Mouse (Mus musculus): ENCODE measurements around the gene Egln1. TPM values are rescaled to one million over a fixed set of nuclear protein-coding genes. Genes with fewer than 3 reads are reported as not detected.

The Egln1 gene
- polyA plus RNA-seq (2016; fragmentation: Nextera tagmentation; extraction: Ambion mirVana): 10.2 and 10.9 TPM in 2 replicates

GRCm38 (mm10) chr8:124949209-124950068, at the start of gene Egln1:
Gene Egln1, minus strand, starts transcription at chr8:124949324.
- 4% methylated on average over 98 of the region's 98 CpGs for WGBS
- H3K27ac ChIP-seq (replicated peaks): peak within 1 kb of the TSS; percentile 97

GRCm38 (mm10) chr8:124995776-124996175, 46.7 kb upstream of the Egln1 start:
- no peak for DNase-seq (ENCODE audit: low spot score)
- H3K36me3 ChIP-seq (replicated peaks): no peaks in the 10 kb centered on the region
- no peak overlapping the region for H3K27ac ChIP-seq (replicated peaks)
- no peak overlapping the region for H3K4me3 ChIP-seq
- 0 out of 2 replicates have a peak, but pooled peaks cover 7% of the 10 kb centered on the region for H3K4me1 ChIP-seq
- WGBS: 79% methylated on average over 2 of the region's 2 CpGs
- peaks cover 14% of the 10 kb centered on the region for H3K27me3 ChIP-seq (replicated peaks; ENCODE audit: low read depth, poor library complexity, severe bottlenecking)
- peaks cover 11% of the 10 kb centered on the region for H3K9me3 ChIP-seq

More at GRCm38 (mm10) chr8:124949209-124950068, at the start of gene Egln1:
- peaks cover 46% of the 10 kb centered on the region for H3K4me1 ChIP-seq
- H3K4me3 ChIP-seq: peak within 1 kb of the TSS; percentile 88
- peaks cover 3% of the 10 kb centered on the region for H3K36me3 ChIP-seq (replicated peaks)
- peak; percentile 88 for DNase-seq (ENCODE audit: low spot score)
- H3K27me3 ChIP-seq (replicated peaks; ENCODE audit: low read depth, poor library complexity, severe bottlenecking): no peaks in the 10 kb centered on the region
- no peaks in the 10 kb centered on the region for H3K9me3 ChIP-seq

DNA sequence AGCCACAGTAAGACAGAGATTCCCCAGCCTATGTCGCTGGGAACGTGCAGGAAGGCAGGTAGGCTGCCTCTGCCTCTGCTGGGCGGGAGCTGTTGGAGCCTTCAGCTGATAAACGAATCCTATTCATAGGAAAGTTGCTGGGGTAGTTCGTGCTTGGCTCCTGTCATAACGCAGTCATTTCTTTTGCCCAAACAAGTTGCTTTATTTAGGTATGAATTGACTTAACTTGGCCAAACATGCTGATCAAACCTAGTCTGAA, 42.5 kb upstream of the Egln1 start:
- no peak overlapping the region for H3K27ac ChIP-seq (replicated peaks)
- DNase-seq (ENCODE audit: low spot score): no peak
- H3K27me3 ChIP-seq (replicated peaks; ENCODE audit: low read depth, poor library complexity, severe bottlenecking): peaks cover 21% of the 10 kb centered on the region
- H3K4me3 ChIP-seq: no peak overlapping the region
- H3K4me1 ChIP-seq: 0 out of 2 replicates have a peak, but pooled peaks cover 7% of the 10 kb centered on the region
- no peaks in the 10 kb centered on the region for H3K9me3 ChIP-seq
- H3K36me3 ChIP-seq (replicated peaks): no peaks in the 10 kb centered on the region
- 26% methylated on average over 6 of the region's 6 CpGs for WGBS

DNA sequence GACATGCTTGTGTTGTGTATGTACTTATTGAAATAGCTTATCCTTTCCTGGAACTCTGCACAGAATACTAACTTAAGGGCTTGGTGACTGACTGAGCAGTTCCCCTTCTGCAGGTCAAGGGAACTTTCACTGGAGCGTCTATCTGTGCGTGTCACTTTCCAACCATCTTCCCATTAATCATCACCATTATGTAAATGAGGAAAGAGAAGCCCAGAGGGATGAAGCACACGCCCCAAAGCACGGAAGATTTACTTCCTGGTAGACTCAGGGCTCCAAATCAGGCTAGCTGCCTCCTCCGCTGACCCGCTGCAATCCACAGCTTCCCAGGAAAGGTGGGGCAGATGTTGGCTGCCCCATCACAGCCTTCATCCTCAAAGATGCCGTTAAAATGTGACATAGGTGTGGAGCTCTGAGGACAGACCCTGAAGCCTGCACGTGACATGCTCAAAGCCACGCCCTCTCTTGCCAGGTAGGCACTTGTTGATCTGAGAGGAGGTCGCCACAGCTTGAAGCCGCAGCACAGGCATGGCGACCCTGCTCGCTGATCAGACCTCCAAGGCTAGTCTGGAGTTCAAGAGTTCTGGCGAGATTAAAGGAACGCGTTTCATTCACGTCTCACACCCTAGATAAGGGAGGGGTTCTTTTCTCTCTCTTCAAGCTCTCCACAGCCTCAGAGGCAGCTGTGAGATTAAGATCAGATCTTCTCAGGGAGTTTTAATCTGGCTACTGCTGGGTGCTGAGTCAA, 42.0 kb upstream of the Egln1 start:
- no peak overlapping the region for H3K27ac ChIP-seq (replicated peaks)
- no peaks in the 10 kb centered on the region for H3K36me3 ChIP-seq (replicated peaks)
- WGBS: 16% methylated on average over 17 of the region's 17 CpGs
- no peaks in the 10 kb centered on the region for H3K9me3 ChIP-seq
- peaks cover 21% of the 10 kb centered on the region for H3K27me3 ChIP-seq (replicated peaks; ENCODE audit: low read depth, poor library complexity, severe bottlenecking)
- H3K4me3 ChIP-seq: peak overlapping the region; percentile 34
- no peak for DNase-seq (ENCODE audit: low spot score)
- H3K4me1 ChIP-seq: 0 out of 2 replicates have a peak, but pooled peaks cover 7% of the 10 kb centered on the region

DNA sequence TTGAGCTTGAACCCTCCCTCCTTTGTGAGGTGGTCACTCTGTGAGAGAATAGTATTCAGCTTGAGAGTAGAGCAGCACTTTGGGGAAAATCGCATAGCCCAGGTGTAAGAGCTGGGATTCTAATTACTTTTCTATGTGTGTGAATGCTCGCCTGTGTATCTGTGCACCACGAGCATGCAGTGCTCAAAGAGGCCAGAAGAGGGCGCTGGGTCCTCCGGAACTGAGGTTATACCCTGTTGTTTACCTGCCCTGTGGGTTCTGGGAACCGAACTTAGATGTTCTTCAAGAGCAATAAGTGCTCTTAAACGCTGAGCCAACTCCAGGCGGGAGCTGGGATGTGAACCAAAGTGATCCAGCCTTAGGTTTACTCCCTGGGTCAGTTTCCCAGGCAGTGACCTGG, 31.7 kb upstream of the Egln1 start:
- no peaks in the 10 kb centered on the region for H3K27me3 ChIP-seq (replicated peaks; ENCODE audit: low read depth, poor library complexity, severe bottlenecking)
- no peak for DNase-seq (ENCODE audit: low spot score)
- peaks cover 8% of the 10 kb centered on the region; the same call in 1 of the 2 replicates for H3K9me3 ChIP-seq
- 80% methylated on average over 8 of the region's 8 CpGs for WGBS
- H3K4me3 ChIP-seq: no peak overlapping the region
- no peaks in the 10 kb centered on the region for H3K4me1 ChIP-seq
- no peaks in the 10 kb centered on the region for H3K36me3 ChIP-seq (replicated peaks)
- H3K27ac ChIP-seq (replicated peaks): no peak overlapping the region

- no peak for DNase-seq (ENCODE audit: low spot score)
- WGBS: 91% methylated on average over 3 of the region's 3 CpGs
- no peaks in the 10 kb centered on the region for H3K27me3 ChIP-seq (replicated peaks; ENCODE audit: low read depth, poor library complexity, severe bottlenecking)
- peaks cover 8% of the 10 kb centered on the region; the same call in 1 of the 2 replicates for H3K9me3 ChIP-seq
- no peak overlapping the region for H3K4me3 ChIP-seq
- no peaks in the 10 kb centered on the region for H3K36me3 ChIP-seq (replicated peaks)
- H3K4me1 ChIP-seq: no peaks in the 10 kb centered on the region
- H3K27ac ChIP-seq (replicated peaks): no peak overlapping the region
Measured at GRCm38 (mm10) chr8:124980036-124980435, 30.9 kb upstream of the Egln1 start.

GRCm38 (mm10) chr8:124978026-124978425, 28.9 kb upstream of the Egln1 start:
- Histone ChIP-seq H3K4me3 (no peak overlapping the region), H3K27me3 (replicated peaks; ENCODE audit: low read depth, poor library complexity, severe bottlenecking) (no peaks in the 10 kb centered on the region), H3K36me3 (replicated peaks) (no peaks in the 10 kb centered on the region), H3K9me3 (peaks cover 8% of the 10 kb centered on the region; the same call in 1 of the 2 replicates), H3K27ac (replicated peaks) (no peak overlapping the region), H3K4me1 (no peaks in the 10 kb centered on the region)
- DNase-seq (ENCODE audit: low spot score): no peak
- 89% methylated on average over 7 of the region's 7 CpGs for WGBS

- 89% methylated on average over 6 of the region's 6 CpGs for WGBS
- H3K36me3 ChIP-seq (replicated peaks): no peaks in the 10 kb centered on the region
- no peak for DNase-seq (ENCODE audit: low spot score)
Measured at GRCm38 (mm10) chr8:124976211-124976610, 27.1 kb upstream of the Egln1 start.

DNA sequence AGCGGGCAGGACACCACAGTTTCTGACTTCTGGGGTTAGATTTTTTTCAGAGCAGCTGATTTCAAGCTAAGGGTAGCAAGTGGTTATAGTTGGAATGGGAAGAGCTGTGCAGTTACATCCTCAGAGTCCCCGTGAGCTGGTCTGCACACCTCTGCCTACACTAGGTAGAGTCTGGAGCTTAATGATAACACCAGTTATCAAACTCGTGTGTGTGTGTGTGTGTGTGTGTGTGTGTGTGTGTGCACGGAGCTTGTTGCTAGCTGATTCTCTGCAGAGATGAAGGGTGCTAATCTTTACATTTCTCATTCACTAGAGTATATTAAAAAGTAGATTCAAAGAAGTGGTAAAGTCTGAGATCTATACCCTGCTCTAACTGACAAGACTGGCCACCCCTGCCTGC, 25.1 kb upstream of the Egln1 start:
- Histone ChIP-seq H3K4me1 (peaks cover 7% of the 10 kb centered on the region), H3K27me3 (replicated peaks; ENCODE audit: low read depth, poor library complexity, severe bottlenecking) (no peaks in the 10 kb centered on the region), H3K4me3 (no peak overlapping the region), H3K27ac (replicated peaks) (no peak overlapping the region), H3K36me3 (replicated peaks) (no peaks in the 10 kb centered on the region), H3K9me3 (no peaks in the 10 kb centered on the region)
- 79% methylated on average over 4 of the region's 4 CpGs for WGBS
- no peak for DNase-seq (ENCODE audit: low spot score)

More at GRCm38 (mm10) chr8:124976211-124976610, 27.1 kb upstream of the Egln1 start:
- Histone ChIP-seq H3K4me3 (no peak overlapping the region), H3K27ac (replicated peaks) (no peak overlapping the region), H3K4me1 (no peaks in the 10 kb centered on the region), H3K27me3 (replicated peaks; ENCODE audit: low read depth, poor library complexity, severe bottlenecking) (no peaks in the 10 kb centered on the region), H3K9me3 (peaks cover 8% of the 10 kb centered on the region; the same call in 1 of the 2 replicates)

GRCm38 (mm10) chr8:124973221-124973620, 24.1 kb upstream of the Egln1 start:
- Histone ChIP-seq H3K27ac (replicated peaks) (no peak overlapping the region), H3K4me1 (peaks cover 14% of the 10 kb centered on the region), H3K27me3 (replicated peaks; ENCODE audit: low read depth, poor library complexity, severe bottlenecking) (no peaks in the 10 kb centered on the region), H3K4me3 (no peak overlapping the region), H3K9me3 (no peaks in the 10 kb centered on the region), H3K36me3 (replicated peaks) (no peaks in the 10 kb centered on the region)
- DNase-seq (ENCODE audit: low spot score): no peak
- WGBS: 75% methylated on average over 8 of the region's 8 CpGs

DNA sequence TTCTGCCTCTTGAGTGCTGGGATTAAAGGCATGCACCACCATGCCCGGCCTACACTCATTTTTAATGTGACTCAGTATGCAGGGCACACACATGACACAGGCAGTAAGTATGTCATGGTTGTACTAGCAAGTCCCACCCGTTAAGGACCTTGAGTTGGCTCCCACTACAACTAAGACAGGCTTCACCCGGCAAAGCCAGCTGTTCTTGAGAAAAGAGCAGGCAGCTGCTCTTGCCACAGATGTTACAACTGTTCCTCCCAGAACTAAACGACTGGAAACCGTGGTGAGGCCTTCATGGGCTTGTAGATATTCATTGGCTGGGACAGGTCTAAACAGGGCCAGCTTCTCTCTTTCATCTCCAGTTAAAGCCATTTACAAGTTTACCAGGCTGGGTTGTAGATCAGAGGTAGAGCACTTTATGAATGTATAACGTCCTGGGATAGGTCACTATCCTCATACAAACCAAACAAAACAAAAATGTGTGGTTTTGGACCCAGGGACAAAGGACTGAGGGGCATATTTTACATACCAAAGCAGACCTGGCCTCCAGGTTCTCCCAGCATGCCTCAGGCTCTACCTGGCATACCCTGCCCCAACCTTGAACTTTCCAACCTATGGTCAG, 21.3 kb upstream of the Egln1 start:
- H3K27me3 ChIP-seq (replicated peaks; ENCODE audit: low read depth, poor library complexity, severe bottlenecking): no peaks in the 10 kb centered on the region
- no peaks in the 10 kb centered on the region for H3K36me3 ChIP-seq (replicated peaks)
- no peak overlapping the region for H3K4me3 ChIP-seq
- no peak for DNase-seq (ENCODE audit: low spot score)
- WGBS: 80% methylated on average over 6 of the region's 6 CpGs
- H3K27ac ChIP-seq (replicated peaks): no peak overlapping the region
- no peaks in the 10 kb centered on the region for H3K9me3 ChIP-seq
- peaks cover 14% of the 10 kb centered on the region for H3K4me1 ChIP-seq

GRCm38 (mm10) chr8:124964966-124965365, 15.8 kb upstream of the Egln1 start:
- Histone ChIP-seq H3K27me3 (replicated peaks; ENCODE audit: low read depth, poor library complexity, severe bottlenecking) (no peaks in the 10 kb centered on the region), H3K27ac (replicated peaks) (no peak overlapping the region), H3K4me3 (no peak overlapping the region), H3K9me3 (no peaks in the 10 kb centered on the region), H3K36me3 (replicated peaks) (no peaks in the 10 kb centered on the region), H3K4me1 (peaks cover 25% of the 10 kb centered on the region)
- 92% methylated on average over 8 of the region's 8 CpGs for WGBS
- DNase-seq (ENCODE audit: low spot score): no peak

Data from embryonic facial prominence, embryonic 10.5 days (tissue).